Mouse (Mus musculus): ENCODE measurements around the gene Aqp5. TPM values are rescaled to one million over a fixed set of nuclear protein-coding genes. Genes with fewer than 3 reads are reported as not detected.
A peak's percentile ranks its signal among the peaks of the same experiment; 100 is the strongest.

The Aqp5 gene
- polyA plus RNA-seq, 1 experiment from 2014 or later, result 2.3 TPM

- no peak for ATAC-seq (ENCODE audit: low read depth)
- H3K27ac ChIP-seq (replicated peaks), result peak overlapping the region; percentile 46; the same call in 1 of the 2 replicates
- H3K9me3 ChIP-seq, result no peaks in the 10 kb centered on the region
- peaks cover 55% of the 10 kb centered on the region for H3K4me1 ChIP-seq (replicated peaks)
- no peak overlapping the region for H3K4me2 ChIP-seq
- peak overlapping the region; percentile 41; the same call in 1 of the 2 replicates for H3K9ac ChIP-seq
- no peaks in the 10 kb centered on the region for H3K36me3 ChIP-seq
- peaks cover 33% of the 10 kb centered on the region for H3K27me3 ChIP-seq
- WGBS, result 60% methylated on average over 8 of the region's 8 CpGs
- H3K4me3 ChIP-seq, result no peak overlapping the region
These were observed 7.0 kb downstream of the Aqp5 start for GRCm38 (mm10) chr15:99597596-99597995.

- H3K36me3 ChIP-seq, result no peaks in the 10 kb centered on the region
- no peak overlapping the region for H3K4me3 ChIP-seq
- H3K9me3 ChIP-seq, result no peaks in the 10 kb centered on the region
- no peak overlapping the region for H3K9ac ChIP-seq
- no peak overlapping the region; the same call in 1 of the 2 replicates for H3K4me2 ChIP-seq
- peaks cover 17% of the 10 kb centered on the region for H3K27me3 ChIP-seq
- peaks cover 62% of the 10 kb centered on the region for H3K4me1 ChIP-seq (replicated peaks)
- H3K27ac ChIP-seq (replicated peaks), result peak overlapping the region; percentile 87
- WGBS, result 38% methylated on average over 17 of the region's 17 CpGs
- ATAC-seq (ENCODE audit: low read depth), result peak; percentile 19; the same call in 1 of the 2 replicates
These were observed 8.9 kb downstream of the Aqp5 start for GRCm38 (mm10) chr15:99599245-99600070.

DNA sequence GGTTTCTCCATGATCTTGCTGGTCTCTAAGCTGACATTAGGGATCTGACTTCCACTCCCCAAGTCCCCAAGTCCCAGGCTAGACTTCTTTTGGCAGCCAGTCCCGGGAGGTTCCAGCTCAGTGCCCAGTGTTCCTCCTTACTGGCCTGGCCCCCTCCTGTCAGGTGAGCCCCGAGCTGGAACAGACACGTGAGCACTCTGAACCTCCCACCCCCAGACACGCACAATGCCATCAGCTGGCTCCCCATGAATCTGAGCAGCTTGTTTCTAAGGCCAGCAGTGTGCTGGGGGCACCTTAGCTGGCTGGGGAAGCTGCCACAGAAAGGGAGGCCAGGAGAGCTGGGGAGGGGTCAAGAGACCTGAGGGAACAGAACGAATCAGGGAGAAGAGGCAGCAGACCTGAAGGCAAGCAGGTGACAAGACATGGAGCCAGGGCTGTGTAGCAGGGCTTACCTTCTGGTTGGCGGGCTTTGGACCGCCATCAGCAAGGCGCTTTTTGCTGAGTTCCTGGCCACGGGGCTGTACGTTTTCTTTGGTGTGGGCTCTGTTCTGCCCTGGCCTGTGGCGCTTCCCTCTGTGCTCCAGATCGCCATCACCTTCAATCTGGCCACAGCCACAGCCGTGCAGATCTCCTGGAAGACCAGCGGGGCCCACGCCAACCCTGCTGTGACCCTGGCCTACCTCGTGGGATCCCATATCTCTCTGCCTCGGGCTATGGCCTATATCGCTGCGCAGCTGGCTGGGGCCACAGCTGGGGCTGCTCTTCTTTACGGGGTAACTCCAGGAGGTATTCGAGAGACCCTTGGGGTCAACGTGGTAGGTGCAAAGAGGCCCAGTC lies 10.6 kb downstream of the Aqp5 start, which contains the start of gene Aqp6:
Gene Aqp6 (plus strand): TSS at position 415 of the 837 bp plus-strand sequence.
- Histone ChIP-seq H3K27me3 (peaks cover 3% of the 10 kb centered on the region; the same call in 1 of the 2 replicates), H3K4me3 (no peak within 1 kb of the TSS), H3K9ac (peak within 1 kb of the TSS; percentile 51; the same call in 1 of the 2 replicates), H3K4me2 (peak within 1 kb of the TSS; percentile 27), H3K4me1 (replicated peaks) (peaks cover 77% of the 10 kb centered on the region), H3K9me3 (no peaks in the 10 kb centered on the region), H3K27ac (replicated peaks) (peak within 1 kb of the TSS; percentile 87), H3K36me3 (no peaks in the 10 kb centered on the region)
- ATAC-seq (ENCODE audit: low read depth), result no peak
- 44% methylated on average over 22 of the region's 22 CpGs for WGBS

- 17% methylated on average over 5 of the region's 5 CpGs for WGBS
- peak overlapping the region; percentile 87 for H3K27ac ChIP-seq (replicated peaks)
- ATAC-seq (ENCODE audit: low read depth), result no peak
- no peaks in the 10 kb centered on the region for H3K36me3 ChIP-seq
- H3K4me2 ChIP-seq, result no peak overlapping the region; the same call in 1 of the 2 replicates
- H3K4me1 ChIP-seq (replicated peaks), result peaks cover 77% of the 10 kb centered on the region
- H3K9ac ChIP-seq, result no peak overlapping the region
- H3K27me3 ChIP-seq, result peaks cover 3% of the 10 kb centered on the region; the same call in 1 of the 2 replicates
- H3K9me3 ChIP-seq, result no peaks in the 10 kb centered on the region
- no peak overlapping the region for H3K4me3 ChIP-seq
These were observed 11.2 kb downstream of the Aqp5 start for GRCm38 (mm10) chr15:99601823-99602120.

DNA sequence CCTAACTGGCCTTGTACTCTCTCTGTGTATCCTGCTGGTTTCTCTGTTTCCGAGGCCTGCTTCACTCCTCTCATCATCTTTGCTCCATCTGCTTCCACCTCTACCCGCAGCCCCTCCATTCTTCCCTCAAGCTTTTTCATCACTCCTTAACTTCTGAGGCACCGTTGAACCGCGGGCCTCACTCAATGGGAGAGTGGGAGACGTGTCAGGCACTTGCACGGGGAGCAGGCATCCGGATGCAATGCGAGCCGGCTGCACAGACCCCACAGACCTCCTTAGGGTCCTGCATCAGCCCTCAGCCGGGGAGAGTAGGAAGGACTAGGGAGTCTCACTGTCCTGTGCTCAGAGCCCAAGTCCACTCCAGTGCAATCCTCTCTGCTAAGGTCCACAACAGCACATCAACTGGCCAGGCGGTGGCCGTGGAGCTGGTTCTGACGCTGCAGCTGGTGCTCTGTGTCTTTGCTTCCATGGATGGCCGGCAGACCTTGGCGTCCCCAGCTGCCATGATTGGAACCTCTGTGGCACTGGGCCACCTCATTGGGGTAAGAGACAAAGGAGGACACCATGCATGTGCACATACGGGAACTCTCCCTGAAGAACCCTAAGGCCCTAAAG lies 11.7 kb downstream of the Aqp5 start:
- Histone ChIP-seq H3K9ac (0 out of 2 replicates have a peak overlapping the region, but pooled peaks have one; percentile 38), H3K4me3 (no peak overlapping the region), H3K36me3 (no peaks in the 10 kb centered on the region), H3K4me2 (no peak overlapping the region), H3K27ac (replicated peaks) (peak overlapping the region; percentile 87), H3K9me3 (no peaks in the 10 kb centered on the region), H3K4me1 (replicated peaks) (peaks cover 78% of the 10 kb centered on the region), H3K27me3 (peaks cover 3% of the 10 kb centered on the region; the same call in 1 of the 2 replicates)
- ATAC-seq (ENCODE audit: low read depth), result no peak
- 63% methylated on average over 17 of the region's 17 CpGs for WGBS

- Histone ChIP-seq H3K9ac (no peak overlapping the region), H3K4me3 (no peak overlapping the region), H3K36me3 (no peaks in the 10 kb centered on the region), H3K9me3 (no peaks in the 10 kb centered on the region), H3K4me1 (replicated peaks) (peaks cover 80% of the 10 kb centered on the region), H3K4me2 (no peak overlapping the region), H3K27me3 (peaks cover 3% of the 10 kb centered on the region; the same call in 1 of the 2 replicates), H3K27ac (replicated peaks) (peak overlapping the region; percentile 87)
- 84% methylated on average over 7 of the region's 7 CpGs for WGBS
- ATAC-seq (ENCODE audit: low read depth), result no peak
These were observed 12.6 kb downstream of the Aqp5 start for GRCm38 (mm10) chr15:99603216-99603615.

DNA sequence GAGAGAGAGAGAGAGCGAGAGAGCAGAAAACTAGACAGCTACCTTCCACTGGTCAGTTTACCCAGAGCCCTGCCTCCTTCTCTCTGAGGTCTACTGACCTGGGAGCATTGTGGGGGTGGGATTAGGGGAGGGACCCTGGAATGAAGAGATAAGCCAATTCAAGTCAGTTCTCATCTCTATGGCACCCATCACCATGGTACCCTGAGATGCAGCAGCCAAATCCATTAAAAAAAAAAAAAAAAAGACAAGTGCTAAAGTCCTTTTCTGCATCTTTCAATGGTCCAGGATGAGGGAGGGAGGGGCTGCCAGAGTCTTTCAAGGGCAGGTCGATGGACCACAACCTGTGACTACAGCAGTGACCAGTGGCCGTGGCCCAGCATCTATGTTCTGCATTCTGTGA lies 15.0 kb downstream of the Aqp5 start:
- peaks cover 73% of the 10 kb centered on the region for H3K4me1 ChIP-seq (replicated peaks)
- 66% methylated on average over 3 of the region's 3 CpGs for WGBS
- no peak overlapping the region for H3K4me2 ChIP-seq
- no peaks in the 10 kb centered on the region for H3K36me3 ChIP-seq
- H3K27ac ChIP-seq (replicated peaks), result 0 out of 2 replicates have a peak overlapping the region, but pooled peaks have one; percentile 9
- H3K9ac ChIP-seq, result no peak overlapping the region
- H3K9me3 ChIP-seq, result no peaks in the 10 kb centered on the region
- no peak overlapping the region for H3K4me3 ChIP-seq
- no peak for ATAC-seq (ENCODE audit: low read depth)
- H3K27me3 ChIP-seq, result peaks cover 3% of the 10 kb centered on the region; the same call in 1 of the 2 replicates

GRCm38 (mm10) chr15:99606515-99606914 lies 15.9 kb downstream of the Aqp5 start:
- Histone ChIP-seq H3K4me1 (replicated peaks) (peaks cover 71% of the 10 kb centered on the region), H3K4me2 (no peak overlapping the region), H3K27ac (replicated peaks) (peak overlapping the region; percentile 38; the same call in 1 of the 2 replicates), H3K9ac (no peak overlapping the region), H3K36me3 (no peaks in the 10 kb centered on the region), H3K27me3 (peaks cover 3% of the 10 kb centered on the region; the same call in 1 of the 2 replicates), H3K4me3 (no peak overlapping the region), H3K9me3 (no peaks in the 10 kb centered on the region)
- ATAC-seq (ENCODE audit: low read depth), result no peak
- WGBS, result 29% methylated on average over 5 of the region's 5 CpGs

DNA sequence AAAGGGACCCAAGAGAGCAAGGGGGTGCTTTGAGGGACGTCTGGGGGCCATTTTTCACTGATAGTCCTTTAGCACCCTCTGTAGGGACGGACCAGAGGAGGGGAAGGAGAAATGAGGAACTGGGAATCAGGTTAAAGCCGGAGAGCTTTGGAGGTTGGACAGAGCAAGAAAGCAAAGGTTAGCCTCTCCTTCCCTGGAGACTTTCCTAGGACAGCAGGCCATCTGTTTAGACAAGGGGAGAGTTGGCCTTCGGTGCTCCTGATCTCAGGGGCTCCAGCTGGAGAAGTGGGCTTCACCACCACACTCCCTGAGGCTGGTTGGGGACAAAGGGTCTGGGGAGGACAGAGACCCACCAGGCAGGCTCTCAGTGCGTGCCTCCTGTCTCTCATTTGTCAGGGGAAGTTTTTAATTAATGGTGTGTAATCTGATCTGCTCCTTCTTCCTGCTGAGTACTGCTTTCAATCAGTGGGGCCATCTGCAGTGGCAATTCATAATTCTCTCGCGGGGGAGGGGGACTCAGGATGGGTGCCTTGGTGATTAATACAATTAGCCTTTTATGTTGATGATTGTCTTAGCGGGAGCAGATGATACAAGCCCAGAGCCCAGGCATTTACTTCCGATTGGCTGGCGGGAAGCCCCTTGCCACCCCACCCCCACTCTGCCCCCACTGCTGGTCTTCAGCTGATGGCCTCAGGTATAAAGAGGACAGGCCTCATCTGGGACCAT lies 17.0 kb downstream of the Aqp5 start:
- no peaks in the 10 kb centered on the region for H3K9me3 ChIP-seq
- H3K36me3 ChIP-seq, result no peaks in the 10 kb centered on the region
- no peak overlapping the region for H3K4me2 ChIP-seq
- H3K27me3 ChIP-seq, result peaks cover 3% of the 10 kb centered on the region; the same call in 1 of the 2 replicates
- H3K4me3 ChIP-seq, result no peak overlapping the region
- no peak overlapping the region for H3K9ac ChIP-seq
- H3K4me1 ChIP-seq (replicated peaks), result peaks cover 69% of the 10 kb centered on the region
- H3K27ac ChIP-seq (replicated peaks), result peak overlapping the region; percentile 64
- ATAC-seq (ENCODE audit: low read depth), result peak; percentile 74
- 10% methylated on average over 10 of the region's 10 CpGs for WGBS

DNA sequence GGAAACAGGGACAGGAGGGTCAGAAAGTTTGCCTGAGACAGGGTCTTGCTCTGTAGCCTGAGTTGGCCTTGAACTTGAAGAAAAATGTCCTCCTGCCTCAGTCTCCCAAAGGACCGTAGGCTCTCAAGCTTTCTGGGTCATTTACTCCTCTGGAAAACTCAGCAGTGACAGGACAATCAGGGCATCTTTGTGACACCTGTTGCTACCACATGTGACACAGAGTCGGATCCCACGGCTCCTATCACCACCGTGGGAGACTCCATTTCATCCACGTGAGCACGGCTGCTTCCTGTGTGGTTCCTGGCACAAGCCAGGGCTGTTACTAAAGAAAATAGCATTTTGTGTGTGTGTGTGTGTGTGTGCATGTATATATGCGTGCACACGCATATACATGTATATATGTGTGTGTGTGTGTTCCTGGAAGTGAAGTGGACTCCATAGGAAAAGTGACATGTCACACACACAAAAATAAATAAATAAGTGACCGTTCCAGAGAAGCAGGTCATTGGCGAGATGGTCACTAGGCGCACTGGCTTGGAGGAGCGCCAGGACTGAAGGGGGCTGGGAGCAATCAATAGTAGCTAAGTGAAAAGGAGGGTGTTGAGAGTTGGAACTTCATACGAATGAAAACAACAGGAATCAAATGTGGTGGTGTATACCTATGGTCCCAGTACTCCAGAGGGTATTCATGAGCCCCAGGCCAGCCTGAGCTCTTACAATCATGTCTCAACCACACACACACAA lies 18.0 kb downstream of the Aqp5 start:
- H3K27ac ChIP-seq (replicated peaks), result peak overlapping the region; percentile 64
- H3K9ac ChIP-seq, result no peak overlapping the region
- H3K4me1 ChIP-seq (replicated peaks), result peaks cover 65% of the 10 kb centered on the region
- no peak overlapping the region for H3K4me3 ChIP-seq
- H3K9me3 ChIP-seq, result no peaks in the 10 kb centered on the region
- 64% methylated on average over 13 of the region's 13 CpGs for WGBS
- no peak for ATAC-seq (ENCODE audit: low read depth)
- no peaks in the 10 kb centered on the region for H3K27me3 ChIP-seq
- H3K4me2 ChIP-seq, result no peak overlapping the region
- no peaks in the 10 kb centered on the region for H3K36me3 ChIP-seq
